Mouse (Mus musculus) testis, postnatal 14 days (tissue): ENCODE results near the gene Kdelr3.

ENCODE experiments used
- DNase-seq: peaks from one replicate; pipeline ENCODE4 v3.0.0; 2021; ENCODE audit warnings: low spot score

The Kdelr3 gene

DNA sequence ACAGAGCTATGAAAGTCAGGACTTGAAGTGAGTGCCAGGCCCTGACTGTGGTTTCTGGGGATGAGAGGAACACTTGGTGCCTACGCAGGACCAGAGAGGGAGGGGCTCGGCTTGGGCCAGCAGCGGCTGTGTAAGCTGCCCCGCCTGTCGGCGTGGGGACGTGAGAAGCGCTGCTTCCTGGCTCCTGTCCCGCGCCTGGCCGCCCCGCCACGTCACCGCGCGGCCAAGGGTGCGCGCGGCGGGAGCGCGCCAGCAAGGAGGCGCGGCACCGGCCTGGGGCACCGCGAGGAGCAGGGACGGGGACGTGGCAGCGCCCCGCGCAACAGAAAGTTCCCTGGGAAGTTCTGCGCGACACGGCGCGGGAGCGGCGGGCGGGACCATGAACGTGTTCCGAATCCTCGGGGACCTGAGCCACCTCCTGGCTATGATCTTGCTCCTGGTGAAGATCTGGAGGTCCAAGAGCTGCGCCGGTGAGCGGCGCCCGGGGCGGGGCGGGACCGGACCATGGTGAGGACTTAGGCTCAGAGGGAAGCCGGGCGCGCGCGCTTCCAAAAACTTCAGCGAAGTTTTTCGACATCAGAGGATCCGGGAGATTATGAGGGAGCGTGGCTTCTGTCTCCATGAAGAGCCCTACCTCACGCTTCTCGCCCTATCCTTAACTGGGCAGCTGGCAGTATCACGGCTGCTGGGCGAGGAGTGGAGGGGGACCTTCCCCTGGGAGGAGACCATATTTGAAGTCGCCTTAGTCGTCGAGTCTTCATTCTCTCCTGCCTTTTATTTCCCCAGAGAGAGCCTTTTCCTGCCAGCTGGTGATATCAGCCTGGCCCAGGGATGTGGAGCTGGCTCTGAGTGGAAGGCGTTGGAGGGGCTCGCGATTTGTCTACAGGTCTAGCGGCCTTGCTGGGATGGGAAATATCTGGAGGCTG, at the start of gene Kdelr3:
Gene Kdelr3, plus strand, starts transcription at position 241 of the 926 bp plus-strand sequence.
- DNase-seq = peak; percentile 69

DNA sequence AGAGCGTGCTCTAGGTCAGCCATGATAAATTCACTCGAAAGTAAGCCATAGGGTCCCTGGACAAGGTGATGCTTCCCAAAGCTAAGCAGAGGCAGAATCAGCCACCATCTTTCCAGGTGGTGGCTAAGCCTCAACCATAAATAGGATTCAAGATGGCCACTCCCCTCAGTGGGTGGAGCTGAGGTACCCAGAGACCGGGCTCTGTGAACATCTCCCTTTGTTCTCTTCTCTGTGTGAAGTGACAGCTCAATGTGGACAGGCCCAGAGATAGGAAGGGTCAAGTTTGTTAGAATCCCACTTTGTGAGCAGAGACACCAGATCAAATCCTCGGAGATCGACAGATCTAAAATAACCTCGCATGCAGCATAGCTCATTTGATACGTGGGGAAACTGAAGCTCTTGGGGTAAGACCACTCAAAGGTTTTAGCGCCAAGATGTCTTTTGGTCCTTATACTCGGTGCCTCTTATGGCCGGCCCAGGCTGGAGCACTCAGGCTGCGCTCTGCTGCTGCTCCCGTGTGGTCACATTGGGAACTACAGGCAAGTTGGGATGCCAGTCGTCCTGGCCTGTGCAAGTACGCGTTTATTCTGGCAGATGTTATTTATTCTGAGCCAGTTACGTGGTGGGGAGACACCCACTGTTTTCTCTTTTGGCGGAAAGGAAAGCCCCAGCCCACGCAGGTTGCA, 49.5 kb upstream of the Kdelr3 start:
- DNase-seq = peak; percentile 74

DNA sequence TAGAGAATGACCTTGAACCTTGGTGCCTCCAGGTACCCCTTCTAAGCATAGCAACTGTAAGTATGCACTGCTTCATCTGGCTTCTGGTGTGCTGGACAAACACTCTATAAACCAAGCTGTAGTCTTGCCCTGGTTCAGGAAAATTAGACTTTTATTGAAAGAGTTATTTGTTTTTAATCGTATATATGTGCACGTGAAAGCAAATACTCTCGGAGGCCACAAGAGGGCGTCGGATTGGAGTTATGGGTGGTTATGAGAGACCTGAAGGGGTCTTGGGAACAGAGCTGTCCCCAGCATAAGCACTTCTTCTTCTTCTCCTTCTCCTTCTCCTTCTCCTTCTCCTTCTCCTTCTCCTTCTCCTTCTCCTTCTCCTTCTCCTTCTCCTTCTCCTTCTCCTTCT, 46.6 kb upstream of the Kdelr3 start:
- no peak for DNase-seq

DNA sequence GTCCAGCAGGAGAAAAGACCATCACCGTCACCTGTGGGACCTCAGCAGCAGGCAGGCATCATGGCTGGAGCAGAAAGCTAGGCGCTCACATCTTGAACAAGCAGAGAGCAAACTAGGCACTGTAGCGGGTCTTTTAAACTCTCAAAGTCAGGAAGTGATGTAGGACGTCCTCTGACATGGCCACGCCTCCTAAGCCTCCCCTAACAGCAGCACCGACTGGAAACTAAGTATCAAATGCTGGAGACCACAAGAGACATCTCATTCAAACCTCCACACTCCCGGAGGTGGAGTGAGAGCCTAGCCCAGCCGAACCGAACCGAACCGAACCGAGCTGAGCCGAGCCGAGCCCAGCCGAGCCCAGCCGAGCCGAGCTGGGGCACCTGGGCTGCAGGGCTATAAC, 45.6 kb upstream of the Kdelr3 start:
- peak; percentile 74 for DNase-seq

DNA sequence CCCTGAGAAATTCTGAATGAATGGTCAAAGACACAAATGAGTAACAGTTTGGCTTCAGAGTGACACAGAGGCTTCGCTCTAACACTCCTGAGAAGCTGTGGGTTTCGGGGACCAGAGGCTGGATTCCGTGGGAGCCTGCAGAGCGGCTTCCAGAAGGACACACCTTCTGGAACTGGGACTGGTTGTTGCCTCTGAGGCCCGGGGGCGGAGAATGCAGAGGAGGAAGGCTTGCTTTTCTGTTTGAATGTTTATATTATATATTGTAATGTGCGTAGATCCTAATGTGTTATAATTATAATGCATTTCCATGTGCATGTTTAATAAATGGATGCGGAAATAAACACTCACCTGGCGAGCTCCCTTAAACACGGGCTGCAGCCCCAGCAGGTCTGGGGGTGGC, 45.1 kb upstream of the Kdelr3 start:
- DNase-seq = no peak

DNA sequence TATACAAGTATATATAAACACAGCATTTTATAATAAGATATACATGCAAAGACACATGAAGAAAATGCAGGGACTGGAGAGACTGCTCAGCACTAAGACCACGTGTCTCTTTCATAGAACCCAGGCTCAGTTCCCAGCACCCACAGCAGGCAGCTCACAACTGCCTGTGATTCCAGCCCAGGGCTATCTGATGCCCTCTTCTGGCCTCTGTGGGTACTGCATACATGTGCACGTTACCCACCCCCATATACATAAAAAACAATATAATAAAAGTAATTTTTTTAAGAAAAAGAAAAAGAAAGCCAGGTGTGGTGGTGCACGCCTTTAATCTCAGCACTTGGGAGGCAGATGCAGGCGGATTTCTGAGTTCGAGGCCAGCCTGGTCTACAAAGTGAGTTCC, 43.2 kb upstream of the Kdelr3 start:
- DNase-seq = no peak

DNA sequence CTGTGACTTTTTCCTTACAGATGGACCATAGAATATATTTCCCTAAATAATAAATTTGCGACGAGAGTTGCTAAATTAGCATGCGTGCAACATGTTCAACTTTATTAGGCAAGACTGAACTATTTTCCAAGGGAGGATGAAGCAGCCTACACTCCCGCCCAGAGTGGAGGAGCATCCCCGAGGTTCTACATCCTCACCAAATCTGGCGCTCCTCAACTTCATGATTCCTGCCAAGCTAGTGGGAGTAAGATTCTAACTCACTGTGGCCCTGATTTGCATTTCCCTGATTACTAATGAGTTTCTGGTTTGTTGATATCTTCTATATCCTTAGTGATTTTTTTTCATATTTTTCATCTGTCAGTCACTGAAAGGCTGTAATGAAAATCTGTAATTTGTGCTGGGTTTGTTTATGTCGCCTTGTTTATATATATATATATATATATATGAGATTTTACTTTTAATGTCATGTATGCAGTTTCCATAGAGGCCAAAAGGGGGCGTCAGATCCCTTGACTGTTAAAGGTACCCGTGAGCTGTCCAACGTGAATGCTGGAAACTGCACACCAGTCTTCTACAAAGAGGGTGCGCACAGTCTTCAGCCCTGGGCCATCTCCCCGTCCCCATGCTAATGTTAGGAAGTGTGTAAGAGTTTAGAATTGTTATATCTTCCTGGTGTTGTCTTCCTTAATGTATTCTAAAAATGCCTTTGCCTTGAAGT, 42.4 kb upstream of the Kdelr3 start:
- DNase-seq = no peak

DNA sequence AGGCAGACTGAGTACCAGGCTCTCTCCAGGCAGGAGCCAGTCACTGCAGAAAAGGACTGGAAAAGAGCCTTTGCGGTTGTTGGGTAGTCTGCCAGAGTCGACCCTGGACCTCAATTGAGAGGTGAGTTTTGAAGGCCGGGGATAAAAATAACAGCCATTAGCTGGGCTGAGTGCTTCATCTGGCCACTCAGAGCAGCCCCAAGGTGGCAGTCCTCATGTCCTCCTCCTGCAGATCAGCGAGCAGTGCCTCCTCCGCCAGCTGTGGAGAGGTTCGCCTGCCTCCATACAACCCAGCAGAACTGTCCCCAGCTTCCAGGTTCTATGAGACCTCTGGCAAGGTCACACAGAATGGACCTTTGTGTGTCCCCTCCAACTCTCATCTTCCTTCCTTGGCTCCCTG, 39.0 kb upstream of the Kdelr3 start:
- no peak for DNase-seq

DNA sequence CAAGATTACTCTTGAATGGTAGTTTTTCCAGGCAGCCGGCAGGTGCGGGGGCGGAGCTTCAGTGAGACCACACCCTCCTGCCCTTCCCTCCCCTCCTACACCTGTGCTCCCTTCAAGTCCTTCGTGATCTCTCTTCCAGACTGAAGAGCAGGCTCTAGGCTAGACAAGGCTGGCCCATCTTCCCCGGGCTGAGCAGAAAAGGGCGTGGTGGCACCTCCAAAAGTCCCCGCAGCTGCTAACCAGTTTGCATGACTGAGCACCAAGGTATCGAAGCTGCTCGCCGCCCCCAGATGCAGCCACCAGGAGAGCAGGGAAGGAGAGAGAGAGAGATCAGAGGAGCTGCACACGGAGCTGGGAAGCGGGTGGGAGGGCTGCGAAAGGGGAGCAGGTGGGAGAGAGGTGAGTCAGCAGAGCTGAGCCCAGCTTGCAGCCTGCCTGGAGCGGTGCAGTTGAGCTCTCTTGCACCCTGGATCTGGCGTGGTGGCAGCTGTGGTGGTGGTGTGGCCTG, 35.0 kb upstream of the Kdelr3 start:
- DNase-seq = peak; percentile 49

DNA sequence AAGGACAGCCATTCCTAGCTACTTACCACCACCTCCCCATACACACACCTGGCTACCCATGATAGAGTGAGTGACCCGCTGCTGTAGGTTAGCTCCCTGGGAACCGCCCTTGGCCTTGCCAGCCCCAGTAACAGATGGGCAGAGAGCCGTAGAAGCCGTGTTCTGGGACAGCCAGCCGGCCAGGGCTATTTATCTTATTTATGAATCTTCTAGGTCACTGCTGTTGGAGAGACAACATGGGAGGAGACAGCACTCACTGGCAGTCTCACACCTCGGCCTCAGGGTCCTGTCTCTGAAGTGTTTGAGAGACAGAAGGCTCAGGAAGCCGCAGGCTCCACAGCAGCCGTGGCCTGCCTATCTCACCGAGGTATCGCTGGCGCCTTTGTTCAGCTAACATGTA, 26.7 kb upstream of the Kdelr3 start:
- DNase-seq = no peak

DNA sequence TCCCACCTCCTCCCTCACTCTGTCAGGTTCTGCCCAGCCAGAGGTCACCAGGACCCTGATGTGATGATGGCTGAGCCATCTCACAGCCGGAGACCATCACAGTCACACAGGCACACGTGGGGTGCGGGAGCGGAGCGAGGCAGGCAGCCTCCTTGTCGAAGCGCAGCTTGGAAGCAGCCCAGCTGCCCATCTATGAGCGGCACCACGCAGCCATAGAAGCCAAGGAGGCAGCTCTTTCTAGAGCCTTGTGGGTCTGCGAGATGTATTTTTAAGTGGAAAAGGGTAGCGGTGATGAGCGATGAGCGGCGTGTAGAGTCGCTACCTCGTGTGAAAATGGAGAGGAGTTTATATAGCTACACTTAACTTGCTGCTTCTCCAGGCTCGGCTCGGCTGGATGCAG, 22.7 kb upstream of the Kdelr3 start:
- DNase-seq = no peak

DNA sequence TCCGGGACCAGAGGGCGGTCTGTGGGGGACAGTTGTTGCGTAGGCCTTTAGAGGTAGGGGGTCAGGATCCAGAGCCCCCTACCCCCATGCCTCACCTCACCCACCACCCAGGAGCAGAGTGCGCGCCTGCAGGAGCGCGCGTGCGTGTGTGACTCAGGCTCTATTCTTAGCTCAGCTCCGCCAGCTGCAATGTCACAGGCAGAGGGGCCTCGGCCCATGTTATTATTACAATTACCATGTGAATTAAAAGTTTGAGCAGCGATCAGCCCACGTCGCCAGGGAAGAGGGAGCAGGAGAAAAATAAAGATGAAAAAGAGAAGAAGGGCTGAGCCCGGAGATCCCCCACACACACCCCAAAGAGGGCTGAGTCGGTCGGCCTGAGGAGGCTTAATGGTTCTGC, 16.1 kb upstream of the Kdelr3 start:
- DNase-seq = no peak

DNA sequence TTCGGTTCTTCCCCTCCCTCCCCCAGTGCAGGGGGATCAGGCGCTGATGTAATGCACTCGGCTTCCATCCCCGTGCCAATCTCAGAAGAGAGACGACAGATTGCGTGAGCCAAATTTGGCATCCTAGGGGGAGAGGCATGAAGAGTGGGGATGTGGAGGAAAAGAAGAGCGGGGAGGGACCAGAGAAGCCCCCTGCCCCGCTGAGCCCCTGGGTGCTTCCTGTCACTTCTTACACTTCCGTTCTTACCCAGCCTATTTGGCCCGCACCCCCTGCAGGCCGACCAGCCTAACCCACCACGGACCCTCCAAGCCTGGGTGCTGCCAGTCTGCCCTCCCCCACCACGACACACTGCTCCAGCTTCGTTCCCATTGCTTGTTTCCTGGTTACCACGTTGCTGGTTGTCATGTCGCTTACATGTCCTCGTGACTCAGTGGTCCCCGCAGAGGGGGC, 13.3 kb upstream of the Kdelr3 start:
- DNase-seq = no peak

DNA sequence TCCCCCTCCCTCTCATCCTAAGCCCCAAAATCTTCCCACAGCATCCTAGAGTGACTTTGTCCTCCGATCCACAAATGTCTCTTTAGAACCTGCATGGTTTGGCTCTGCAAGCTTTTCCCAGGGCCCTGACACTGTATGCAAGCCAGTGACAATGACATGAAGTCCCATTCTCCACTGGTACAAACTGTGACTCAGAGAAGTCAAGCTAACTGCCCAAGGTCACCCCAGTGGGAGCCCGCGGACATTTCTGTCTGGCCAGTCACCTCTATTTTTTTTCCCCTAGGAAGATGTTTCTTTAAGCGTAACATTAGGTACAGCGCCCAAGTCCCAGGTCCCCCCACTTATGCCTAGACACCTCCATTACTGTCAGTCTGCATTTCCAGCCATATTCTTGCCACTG, 12.8 kb upstream of the Kdelr3 start:
- no peak for DNase-seq

DNA sequence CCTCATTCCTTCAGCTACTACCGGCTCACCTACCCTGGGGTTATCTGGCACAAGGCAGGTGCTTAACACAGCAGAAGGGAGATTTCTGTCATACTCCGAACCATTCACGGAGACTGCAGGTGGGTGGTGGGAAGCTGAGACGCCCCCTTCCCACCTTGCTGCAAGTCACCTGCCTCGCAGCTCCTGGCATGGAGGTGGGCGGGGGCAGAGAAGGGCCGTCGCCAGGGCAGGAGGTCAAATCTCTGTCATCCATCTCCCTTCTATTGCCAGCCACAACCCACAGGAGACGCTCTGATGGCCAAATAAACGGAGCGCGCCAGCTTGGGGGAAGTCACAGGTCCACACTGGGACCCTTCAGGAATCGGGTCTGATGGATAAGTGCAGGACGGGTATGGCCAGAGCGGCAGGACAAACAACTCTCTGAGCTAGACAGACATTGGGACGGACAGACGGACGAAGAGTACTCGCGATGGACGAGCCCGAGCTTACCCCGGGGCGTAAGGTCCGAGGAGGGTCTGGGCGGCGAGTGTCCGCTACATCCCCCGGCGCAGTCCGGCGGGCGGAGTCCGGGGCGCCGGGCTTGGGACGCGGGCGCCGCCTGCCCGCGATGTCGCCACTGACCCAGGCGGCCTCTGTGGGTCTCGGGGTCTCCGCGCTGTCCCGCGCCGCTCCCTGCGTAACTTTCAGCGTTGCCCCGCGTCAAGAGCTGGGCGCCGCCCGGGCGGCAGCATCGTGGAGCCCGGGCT, 11.3 kb upstream of the Kdelr3 start, which contains the start of gene Kcnj4:
Gene Kcnj4, minus strand, starts transcription at position 535 of the 746 bp plus-strand sequence.
- DNase-seq = no peak

DNA sequence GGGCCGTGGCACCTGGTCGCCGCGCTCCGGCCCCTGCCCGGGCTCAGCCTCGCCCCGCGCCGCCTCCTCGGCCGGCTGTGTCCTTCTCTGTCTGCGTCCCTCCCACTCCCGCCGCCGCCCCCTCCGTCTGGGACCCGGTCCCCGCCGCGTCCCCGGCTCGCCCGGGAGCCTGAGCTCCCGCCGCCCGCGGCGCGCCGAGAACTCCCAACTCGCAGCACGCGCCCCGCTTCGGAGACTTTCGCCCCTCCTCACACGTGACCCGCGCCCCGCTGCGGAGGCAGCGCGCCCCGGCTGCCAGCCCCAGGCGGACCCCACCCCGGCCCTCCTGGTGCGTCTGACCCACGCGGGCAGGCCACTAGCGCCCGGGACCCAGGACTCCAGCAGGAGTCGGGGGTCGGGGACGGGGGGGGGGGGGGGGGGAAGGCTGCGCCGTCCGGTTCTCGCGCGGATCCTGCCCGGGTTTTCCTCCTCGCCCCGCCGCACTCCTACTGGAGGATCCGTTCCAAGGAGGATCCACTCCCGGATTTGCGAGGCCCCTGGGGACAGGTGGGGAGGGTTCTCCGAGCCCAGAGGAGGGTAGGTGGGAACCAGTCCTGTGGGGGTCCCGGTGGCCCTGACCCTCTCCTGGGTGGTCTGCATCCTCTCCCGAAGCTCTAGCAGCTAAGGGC, 10.5 kb upstream of the Kdelr3 start:
- DNase-seq = peak; percentile 69

DNA sequence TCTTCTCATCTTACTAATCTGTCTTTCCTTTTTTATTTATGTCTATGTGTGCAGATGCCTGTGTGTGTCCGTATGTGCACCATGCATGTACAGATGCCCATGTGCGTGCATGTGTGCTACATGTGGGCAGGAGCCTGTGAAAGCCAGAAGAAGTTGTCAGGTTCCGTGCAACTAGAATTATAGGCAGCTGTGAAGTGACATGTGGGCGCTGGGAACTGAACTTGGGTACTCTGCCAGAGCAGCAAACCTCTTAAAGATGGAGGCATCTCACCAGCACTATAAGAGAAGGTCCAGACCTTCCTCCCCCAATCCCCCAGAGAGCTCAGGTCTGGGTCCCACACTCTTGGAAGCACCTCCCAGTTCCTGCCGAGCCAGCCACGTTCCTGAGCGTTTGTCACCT, 9.8 kb upstream of the Kdelr3 start:
- DNase-seq = no peak

DNA sequence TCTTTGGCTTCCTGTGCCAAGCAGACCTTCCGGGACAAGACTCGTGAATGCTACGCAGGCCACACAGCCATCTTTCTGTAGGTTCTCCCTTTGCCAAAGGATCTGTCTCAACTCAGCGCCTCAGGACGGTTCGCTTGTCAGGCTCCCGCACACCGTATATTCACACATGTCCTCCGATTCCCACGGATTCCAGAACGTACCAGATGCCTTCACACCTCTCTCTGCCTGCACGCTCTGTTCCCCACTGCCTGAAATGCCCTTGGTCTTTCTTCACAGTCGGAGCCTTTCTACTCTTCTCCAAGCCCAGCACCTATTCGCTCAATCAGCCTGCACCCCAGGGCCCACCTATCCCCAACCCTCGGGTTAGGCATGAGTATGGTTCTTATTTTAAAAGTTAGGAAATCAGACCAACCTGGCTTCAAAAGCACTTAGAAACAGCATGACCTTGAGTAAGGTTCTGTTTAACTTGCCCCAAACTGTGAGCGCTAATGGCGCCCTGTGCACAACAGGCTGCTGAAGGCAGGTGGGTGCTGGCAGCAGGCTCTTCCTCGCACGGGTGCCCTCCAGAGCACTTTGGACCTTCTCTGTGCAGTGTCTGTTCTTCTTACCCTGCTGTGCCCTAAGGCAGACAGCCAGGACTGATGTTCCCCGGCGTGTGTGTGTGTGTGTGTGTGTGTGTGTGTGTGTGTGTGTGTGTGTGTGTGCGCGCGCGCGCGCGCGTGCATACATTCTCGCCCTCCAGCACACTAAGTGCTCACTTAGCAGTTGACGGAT, 9.0 kb upstream of the Kdelr3 start:
- DNase-seq = no peak

DNA sequence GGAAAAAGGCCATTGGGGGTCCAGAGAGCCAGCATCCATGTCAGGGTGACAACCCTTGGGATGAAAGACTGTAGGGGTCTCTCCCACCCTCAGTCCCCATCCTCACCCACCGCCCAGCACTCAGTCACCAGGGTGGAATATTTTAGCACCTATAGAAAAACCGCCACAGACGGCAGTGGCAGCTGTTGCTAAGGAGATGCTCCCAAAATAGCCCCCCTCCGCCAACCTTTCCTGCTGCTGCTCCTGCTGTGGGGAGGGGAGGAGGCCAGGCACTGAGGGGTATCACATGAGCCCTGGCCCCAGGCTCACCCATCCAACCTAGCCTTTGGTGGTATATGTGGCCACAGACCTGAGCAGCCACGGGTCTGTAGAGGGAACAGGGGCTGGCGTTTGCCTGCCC, 6.2 kb upstream of the Kdelr3 start:
- DNase-seq = no peak

DNA sequence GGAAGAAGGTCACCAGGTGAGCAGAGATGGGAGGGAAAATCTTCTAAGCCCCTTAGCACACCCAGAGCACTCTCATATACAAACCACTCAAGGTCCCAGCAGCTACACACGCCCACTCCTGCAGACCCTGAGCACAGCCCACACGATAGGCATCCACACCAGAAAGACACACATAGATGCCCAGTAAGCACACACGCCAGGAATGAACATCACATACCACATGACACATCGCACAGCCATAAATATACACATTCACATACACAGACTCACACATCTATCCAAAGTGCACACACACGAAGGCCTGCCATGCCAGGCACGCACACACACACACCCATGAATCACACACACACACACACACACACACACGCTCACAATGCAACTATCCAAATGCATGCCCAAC, 5.8 kb upstream of the Kdelr3 start:
- DNase-seq = no peak
